In genomic region chr7:144934901-144935300, GRCm38 (mm10) we compare ENCODE assay signal across 25 mouse cellular contexts. TPM values are rescaled to one million over a fixed set of nuclear protein-coding genes. Genes with fewer than 3 reads are reported as not detected.
A peak's percentile ranks its signal among the peaks of the same experiment; 100 is the strongest.
DNase-seq lines count a peak whose midpoint lies in the region; ATAC-seq and TF ChIP-seq lines count a peak whose summit lies in the region.
"Had no signal": no experiment of that assay in that cellular context is flagged by ENCODE, and none has a peak within 500 bp of the region (broad histone marks: within the 10 kb centered on the region; RNA-seq: fewer than 3 reads in every experiment).

No protein-coding gene starts in this region.

- ATAC-seq in embryonic facial prominence, embryonic 14.5 days (ENCODE audit: low read depth): no peak
- ATAC-seq: forebrain, embryonic 13.5 days had no signal

- no peaks in the 10 kb centered on the region for H3K4me1 ChIP-seq in embryonic facial prominence, embryonic 14.5 days (ENCODE audit: control insufficient read depth, insufficient read depth, low read length)
- peaks cover 49% of the 10 kb centered on the region for H3K4me1 ChIP-seq in embryonic facial prominence, embryonic 10.5 days

- H3K79me3 ChIP-seq in C2C12 (ENCODE audit: low read depth): peaks cover 48% of the 10 kb centered on the region

- WGBS in embryonic facial prominence, embryonic 14.5 days: 79% methylated on average over 5 of the region's 5 CpGs
- WGBS in embryonic facial prominence, embryonic 10.5 days: 82% methylated on average over 5 of the region's 5 CpGs

- TF ChIP-seq CTCF in C2C12 (IDR thresholded peaks at IDR 0.05; ENCODE audit: control insufficient read depth, insufficient read depth, insufficient read length): no peak

- H3ac ChIP-seq in C2C12 (ENCODE audit: control insufficient read depth, insufficient read length, low read depth): no peak overlapping the region

- DNase-seq in embryonic facial prominence, embryonic 14.5 days (ENCODE audit: low spot score): peak; percentile 43
- DNase-seq in embryonic facial prominence, embryonic 10.5 days (ENCODE audit: low spot score): no peak
- DNase-seq in gastrocnemius, postnatal 14 days: peak; percentile 61
- peak; percentile 71 for DNase-seq in retina, postnatal 1 day
- DNase-seq in layer of hippocampus, postnatal 25 days (ENCODE audit: extremely low spot score in 1 of 2, low spot score in 1 of 2): no peak
- no peak for DNase-seq in heart, postnatal 36 days
- DNase-seq: liver; right cerebral cortex, postnatal 14 days; spleen, adult 18-20 months had no signal

- 0 out of 2 replicates have a peak, but pooled peaks cover 6% of the 10 kb centered on the region for H3K27me3 ChIP-seq in embryonic facial prominence, embryonic 14.5 days (replicated peaks; ENCODE audit: control insufficient read depth, insufficient read depth, low read length)
- no peaks in the 10 kb centered on the region for H3K27me3 ChIP-seq in embryonic facial prominence, embryonic 10.5 days (replicated peaks; ENCODE audit: low read depth, poor library complexity, severe bottlenecking)
- no peaks in the 10 kb centered on the region for H3K27me3 ChIP-seq in C2C12 (ENCODE audit: control insufficient read depth, insufficient read depth, insufficient read length)

- H3K4me2 ChIP-seq in embryonic facial prominence, embryonic 14.5 days (ENCODE audit: low read depth, low read length): no peak overlapping the region
- H3K4me2 ChIP-seq: forebrain, embryonic 13.5 days; hindbrain, embryonic 14.5 days; liver, embryonic 15.5 days; lung, embryonic 15.5 days had no signal

- H3K27ac ChIP-seq in embryonic facial prominence, embryonic 14.5 days (replicated peaks; ENCODE audit: low read depth, low read length): no peak overlapping the region
- H3K27ac ChIP-seq in embryonic facial prominence, embryonic 10.5 days (replicated peaks): no peak overlapping the region
- H3K27ac ChIP-seq: forebrain, embryonic 13.5 days; heart, adult 2 months; hindbrain, embryonic 14.5 days; limb, embryonic 10.5 days; liver, embryonic 15.5 days; lung, embryonic 15.5 days had no signal

- H3K9me3 ChIP-seq in embryonic facial prominence, embryonic 14.5 days (ENCODE audit: control insufficient read depth, low read length): no peaks in the 10 kb centered on the region
- H3K9me3 ChIP-seq in embryonic facial prominence, embryonic 10.5 days: no peaks in the 10 kb centered on the region
- H3K9me3 ChIP-seq: forebrain, embryonic 13.5 days; G1E; limb, embryonic 10.5 days; liver, embryonic 15.5 days; lung, embryonic 15.5 days; megakaryocyte, embryonic 14.5 days had no signal

- H3K9ac ChIP-seq in embryonic facial prominence, embryonic 14.5 days (ENCODE audit: low read depth, low read length): no peak overlapping the region
- H3K9ac ChIP-seq: forebrain, embryonic 13.5 days; hindbrain, embryonic 14.5 days; liver, embryonic 15.5 days; lung, embryonic 15.5 days had no signal

- intact Hi-C loops in gastrocnemius, postnatal 14 days (cut with DNase I; ENCODE audit: low total_unique reads): loop anchor here (5.0 kb wide), 1 partner anchor 182 kb away; no protein-coding TSS in a partner anchor
- intact Hi-C loops in heart, postnatal 36 days (cut with DNase I): no loop called here

- H3K79me2 ChIP-seq in C2C12 (ENCODE audit: control insufficient read depth, insufficient read depth): peaks cover 68% of the 10 kb centered on the region

- no peak overlapping the region for H3K4me3 ChIP-seq in embryonic facial prominence, embryonic 14.5 days (ENCODE audit: low read depth, low read length)
- H3K4me3 ChIP-seq in embryonic facial prominence, embryonic 10.5 days: no peak overlapping the region
- no peak overlapping the region for H3K4me3 ChIP-seq in C2C12 (ENCODE audit: insufficient read depth, poor library complexity, severe bottlenecking)
- H3K4me3 ChIP-seq: forebrain, embryonic 13.5 days; heart, adult 2 months; limb, embryonic 10.5 days; liver, embryonic 15.5 days; lung, embryonic 15.5 days; megakaryocyte, embryonic 14.5 days had no signal

- peaks cover 61% of the 10 kb centered on the region for H3K36me3 ChIP-seq in embryonic facial prominence, embryonic 14.5 days (ENCODE audit: control insufficient read depth, insufficient read depth, low read length)
- peaks cover 80% of the 10 kb centered on the region for H3K36me3 ChIP-seq in embryonic facial prominence, embryonic 10.5 days (replicated peaks)
- H3K36me3 ChIP-seq in C2C12 (ENCODE audit: control insufficient read depth, insufficient read depth): peaks cover 67% of the 10 kb centered on the region

TF ChIP-seq in C2C12, 6 proteins besides CTCF, POLR2A, EP300 and RAD21:
- TF ChIP-seq FOSL1 (IDR thresholded peaks at IDR 0.05; ENCODE audit: insufficient read depth, low read length, poor library complexity, severe bottlenecking) (no peak), USF1 (IDR thresholded peaks at IDR 0.05; ENCODE audit: low read depth) (no peak), MYOD1 (IDR thresholded peaks at IDR 0.05; ENCODE audit: control insufficient read depth, insufficient read length, low read depth) (peak; percentile 86)

RNA-seq across cellular contexts. Expression of gene Ccnd1, which starts 4.8 kb away (rescaled TPM):
- polyA plus RNA-seq in embryonic facial prominence, embryonic 14.5 days (2014; fragmentation: Nextera tagmentation; extraction: Ambion mirVana): 137 and 146 TPM in 2 replicates
- 191 and 194 TPM in 2 replicates for polyA plus RNA-seq in embryonic facial prominence, embryonic 10.5 days (2016; fragmentation: Nextera tagmentation; extraction: Ambion mirVana)
- polyA plus RNA-seq in C2C12 (2012; fragmentation: generic; extraction: Trizol): 196 TPM
- 10 to 100 TPM; 12.5 to 31.5 TPM for total RNA-seq in gastrocnemius, postnatal 14 days (2021)
- total RNA-seq in layer of hippocampus, postnatal 25 days (2021): 10 to 100 TPM; 52.4 to 53.8 TPM
- 10 to 100 TPM; 30.6 to 35.2 TPM for total RNA-seq in heart, postnatal 36 days (2021)
- polyA plus RNA-seq: G1E had no signal

RNA-seq across cellular contexts. Expression of gene LTO1, which starts 20.0 kb away (rescaled TPM):
- polyA plus RNA-seq in embryonic facial prominence, embryonic 14.5 days (2014; fragmentation: Nextera tagmentation; extraction: Ambion mirVana): 19.3 and 21.0 TPM in 2 replicates
- 25.4 and 26.0 TPM in 2 replicates for polyA plus RNA-seq in embryonic facial prominence, embryonic 10.5 days (2016; fragmentation: Nextera tagmentation; extraction: Ambion mirVana)
- polyA plus RNA-seq in C2C12 (2012; fragmentation: generic; extraction: Trizol): 13.5 TPM
- total RNA-seq in gastrocnemius, postnatal 14 days (2021): 1 to 10 TPM; 7.6 to 8.5 TPM
- 10 to 100 TPM; 23.7 to 25.8 TPM for total RNA-seq in layer of hippocampus, postnatal 25 days (2021)
- total RNA-seq in heart, postnatal 36 days (2021): 10 to 100 TPM; 13.8 to 15.4 TPM

RNA-seq across cellular contexts. Expression of gene Fgf15, which starts 38.6 kb away (rescaled TPM):
- polyA plus RNA-seq in embryonic facial prominence, embryonic 14.5 days (2014; fragmentation: Nextera tagmentation; extraction: Ambion mirVana): 0.42 and 5.3 TPM in 2 replicates
- 17.5 and 19.7 TPM in 2 replicates for polyA plus RNA-seq in embryonic facial prominence, embryonic 10.5 days (2016; fragmentation: Nextera tagmentation; extraction: Ambion mirVana)
- 0.02 TPM for polyA plus RNA-seq in C2C12 (2012; fragmentation: generic; extraction: Trizol)
- total RNA-seq in gastrocnemius, postnatal 14 days (2021): not detected
- not detected for total RNA-seq in layer of hippocampus, postnatal 25 days (2021)
- total RNA-seq in heart, postnatal 36 days (2021): not detected
- total RNA-seq: CH12.LX; gastrocnemius, adult 8-10 months; heart, adult 2 months; heart, postnatal 25 days; left cerebral cortex, adult 8-10 months had no signal
- polyA plus RNA-seq: heart, adult 2 months; heart, embryonic 14.5 days; intestine, embryonic 14.5 days; kidney, adult 2 months; liver, embryonic 15.5 days; lung, embryonic 15.5 days had no signal

Comparison
In these comparisons a context has a peak if more than half of its experiments do, and no peak if none do; other contexts are left out.
1. DNase-seq: peak in embryonic facial prominence, embryonic 14.5 days (single experiment), gastrocnemius, postnatal 14 days (single experiment) and retina, postnatal 1 day (single experiment); none in embryonic facial prominence, embryonic 10.5 days (single experiment), layer of hippocampus, postnatal 25 days (0 of 2) and heart, postnatal 36 days (0 of 2).